Mouse (Mus musculus): ENCODE measurements at regions not wholly inside any gene's neighbourhood (a gene's known extent, or its start where the extent isn't known, plus 50 kb on each side); places are given as distances from the start of the nearest gene placed in this dataset.

- no peak for DNase-seq (ENCODE audit: low read depth)
These were observed 59.9 kb upstream of the Lrrn2 start for GRCm38 (mm10) chr1:132820136-132820535.

- DNase-seq (ENCODE audit: low read depth): no peak
These were observed 61.8 kb upstream of the Lrrn2 start for GRCm38 (mm10) chr1:132818296-132818695.

- DNase-seq (ENCODE audit: low read depth): no peak
These were observed 62.7 kb upstream of the Lrrn2 start for GRCm38 (mm10) chr1:132817366-132817765.

- no peak for DNase-seq (ENCODE audit: low read depth)
These were observed 63.9 kb upstream of the Nfasc start for GRCm38 (mm10) chr1:132805543-132805942.

- no peak for DNase-seq (ENCODE audit: low read depth)
These were observed 62.2 kb upstream of the Nfasc start for GRCm38 (mm10) chr1:132803842-132804241.

- DNase-seq (ENCODE audit: low read depth): no peak
These were observed 60.8 kb upstream of the Nfasc start for GRCm38 (mm10) chr1:132802380-132802779.

- peak; percentile 6 for DNase-seq (ENCODE audit: low read depth)
These were observed 58.7 kb upstream of the Nfasc start for GRCm38 (mm10) chr1:132800285-132800684.

- peak; percentile 80 for DNase-seq (ENCODE audit: low read depth)
These were observed 57.7 kb upstream of the Nfasc start for GRCm38 (mm10) chr1:132799258-132799657.

GRCm38 (mm10) chr1:132794462-132794861 is 52.9 kb upstream of the Nfasc start:
- no peak for DNase-seq (ENCODE audit: low read depth)
